Comparison of ENCODE assay signal across 33 mouse cellular contexts in the genomic region with DNA sequence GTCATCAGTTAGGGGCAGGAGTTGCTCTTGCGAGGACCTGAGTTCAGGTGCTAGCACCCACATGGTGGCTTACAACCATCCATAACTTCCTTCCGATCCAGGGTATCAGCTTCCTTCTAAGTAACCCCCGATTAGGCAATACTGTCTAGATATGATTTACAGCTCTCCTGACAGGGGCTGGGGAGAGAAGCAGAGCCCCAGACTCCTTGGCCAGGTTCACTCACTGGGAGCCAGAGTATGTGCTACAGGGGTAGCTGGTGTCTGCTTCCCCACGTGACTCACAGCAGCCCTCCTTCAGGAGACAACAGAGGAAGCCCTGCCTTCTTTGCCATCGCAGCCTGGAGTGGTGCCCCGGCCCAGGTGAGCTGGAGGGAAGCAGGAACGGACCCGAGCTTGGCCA.
"Had no signal": no experiment of that assay in that cellular context is flagged by ENCODE, and none has a peak within 500 bp of the region (broad histone marks: within the 10 kb centered on the region; RNA-seq: fewer than 3 reads in every experiment).

No protein-coding gene starts in this region.

- H3K9ac ChIP-seq: heart, embryonic 12.5 days; heart, embryonic 13.5 days; heart, embryonic 15.5 days; hindbrain, embryonic 12.5 days; hindbrain, embryonic 13.5 days; hindbrain, embryonic 14.5 days; hindbrain, embryonic 15.5 days; kidney, embryonic 15.5 days had no signal

- ATAC-seq: hindbrain, embryonic 16.5 days; hindbrain, postnatal 0 days; inflammation-experienced regulatory T-cells, adult 6 months; intestine, embryonic 16.5 days; intestine, postnatal 0 days had no signal

- H3K27me3 ChIP-seq: heart, embryonic 12.5 days; heart, embryonic 13.5 days; heart, embryonic 15.5 days; hindbrain, embryonic 12.5 days; hindbrain, embryonic 13.5 days; hindbrain, embryonic 15.5 days; kidney, embryonic 15.5 days had no signal

- H3K4me2 ChIP-seq: heart, embryonic 11.5 days; heart, embryonic 12.5 days; heart, embryonic 13.5 days; heart, embryonic 15.5 days; hindbrain, embryonic 12.5 days; hindbrain, embryonic 13.5 days; hindbrain, embryonic 14.5 days; hindbrain, embryonic 15.5 days; kidney, embryonic 15.5 days had no signal

- H3K4me3 ChIP-seq: heart, embryonic 10.5 days; heart, embryonic 12.5 days; heart, embryonic 13.5 days; heart, embryonic 15.5 days; hindbrain, embryonic 10.5 days; hindbrain, embryonic 12.5 days; hindbrain, embryonic 13.5 days; hindbrain, embryonic 15.5 days; kidney, embryonic 15.5 days; layer of hippocampus, adult 2 months; left cerebral cortex, adult 2 months had no signal

- DNase-seq: heart, postnatal 10 days; heart, postnatal 14 days; heart, postnatal 36 days; heart, postnatal 4 days; kidney, adult 11 months; kidney, adult 2 months; kidney, adult 8-10 months; kidney, adult 9 months; kidney, postnatal 14 days; kidney, postnatal 25 days; kidney, postnatal 36 days; kidney, postnatal 4 days; layer of hippocampus, adult 9-11 months; layer of hippocampus, postnatal 36 days had no signal

- H3K36me3 ChIP-seq: heart, embryonic 10.5 days; heart, embryonic 12.5 days; heart, embryonic 13.5 days; heart, embryonic 15.5 days; hindbrain, embryonic 10.5 days; hindbrain, embryonic 12.5 days; hindbrain, embryonic 13.5 days; hindbrain, embryonic 15.5 days; kidney, embryonic 15.5 days had no signal

- H3K9me3 ChIP-seq: heart, embryonic 10.5 days; heart, embryonic 12.5 days; heart, embryonic 13.5 days; heart, embryonic 15.5 days; hindbrain, embryonic 10.5 days; hindbrain, embryonic 12.5 days; hindbrain, embryonic 13.5 days; hindbrain, embryonic 15.5 days; kidney, embryonic 15.5 days had no signal

- H3K27ac ChIP-seq: heart, embryonic 10.5 days; heart, embryonic 13.5 days; heart, embryonic 15.5 days; hindbrain, embryonic 10.5 days; hindbrain, embryonic 12.5 days; hindbrain, embryonic 13.5 days; hindbrain, embryonic 14.5 days; hindbrain, embryonic 15.5 days; hindbrain, postnatal 0 days; kidney, embryonic 15.5 days; kidney, postnatal 0 days; layer of hippocampus, adult 2 months; left cerebral cortex, adult 2 months had no signal
